Mouse (Mus musculus): ENCODE data around the gene Per2. TPM values are rescaled to one million over a fixed set of nuclear protein-coding genes. Genes with fewer than 3 reads are reported as not detected.

The Per2 gene
- polyA plus RNA-seq (2017; shearing (Covaris generic)), result 2.7 TPM

DNA sequence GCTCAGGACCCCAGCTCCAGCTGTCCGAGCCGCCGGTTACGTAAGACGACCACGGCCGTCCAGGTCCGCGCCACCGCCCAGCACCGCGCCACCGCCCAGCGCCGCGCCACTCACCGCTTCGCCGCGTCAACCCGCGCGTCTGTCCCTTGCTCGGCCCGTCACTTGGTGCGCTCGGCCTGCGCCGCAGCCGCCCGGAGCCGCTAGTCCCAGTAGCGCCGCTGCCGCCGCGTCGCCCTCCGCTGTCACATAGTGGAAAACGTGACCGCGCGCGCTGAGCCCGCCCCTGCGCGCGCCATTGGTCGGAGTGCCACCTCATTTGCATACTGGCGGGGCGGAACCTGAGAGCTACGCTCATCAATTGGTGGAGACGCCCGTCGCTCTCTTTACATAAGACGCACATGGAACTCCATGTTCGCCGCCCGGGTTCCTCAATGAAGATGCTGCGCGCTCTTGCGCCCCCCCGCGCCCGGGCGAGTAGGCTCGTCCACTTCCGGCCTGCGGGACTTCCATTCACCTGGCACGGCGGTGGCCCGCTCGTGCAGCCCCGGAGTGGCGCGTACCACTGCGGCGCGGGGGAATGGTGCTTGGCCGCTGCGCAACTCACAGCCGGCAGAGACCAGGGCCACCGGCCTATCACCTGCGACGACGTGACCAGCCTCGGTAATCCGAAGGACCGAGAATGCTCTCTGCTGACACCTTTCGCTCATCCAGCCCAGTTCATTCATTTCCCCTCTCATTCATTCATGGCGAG, at the start of gene Per2:
TSS of gene Per2 (minus strand) at position 266 of the 751 bp plus-strand sequence.

DNA sequence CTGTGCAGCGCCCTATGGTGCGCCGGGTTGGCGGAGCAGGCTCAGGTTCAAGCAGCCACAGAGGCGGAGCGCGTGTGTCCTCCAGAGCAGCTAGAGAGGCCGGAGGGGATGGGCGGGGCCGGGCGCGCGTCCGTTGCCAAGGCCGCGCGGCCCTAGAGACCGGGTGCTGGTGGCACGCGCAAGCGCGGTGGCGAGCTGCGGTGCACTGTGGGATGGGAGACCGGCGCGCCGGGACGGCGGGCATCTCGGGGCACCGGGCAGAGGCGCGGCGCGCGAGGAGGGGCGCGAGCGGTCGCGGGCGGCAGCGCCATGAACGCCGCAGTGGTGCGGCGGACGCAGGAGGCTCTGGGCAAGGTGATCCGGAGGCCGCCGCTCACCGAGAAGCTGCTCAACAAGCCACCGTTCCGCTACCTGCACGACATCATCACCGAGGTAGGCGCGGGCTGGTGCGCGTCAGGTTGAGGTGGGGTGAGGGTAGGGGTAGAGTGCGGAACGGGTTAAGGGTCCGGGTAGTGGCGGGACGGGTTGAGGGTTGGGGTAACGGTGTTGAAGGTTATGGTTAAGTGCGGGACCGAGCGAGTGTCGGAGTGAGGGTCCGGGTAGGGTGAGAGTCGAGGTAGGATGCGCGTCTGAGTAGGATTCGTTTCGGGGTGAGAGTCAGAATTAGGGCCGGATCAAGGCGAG, 35.5 kb upstream of the Per2 start, which contains the start of gene Traf3ip1:
TSS of gene Traf3ip1 (plus strand) at position 191 of the 684 bp plus-strand sequence.

DNA sequence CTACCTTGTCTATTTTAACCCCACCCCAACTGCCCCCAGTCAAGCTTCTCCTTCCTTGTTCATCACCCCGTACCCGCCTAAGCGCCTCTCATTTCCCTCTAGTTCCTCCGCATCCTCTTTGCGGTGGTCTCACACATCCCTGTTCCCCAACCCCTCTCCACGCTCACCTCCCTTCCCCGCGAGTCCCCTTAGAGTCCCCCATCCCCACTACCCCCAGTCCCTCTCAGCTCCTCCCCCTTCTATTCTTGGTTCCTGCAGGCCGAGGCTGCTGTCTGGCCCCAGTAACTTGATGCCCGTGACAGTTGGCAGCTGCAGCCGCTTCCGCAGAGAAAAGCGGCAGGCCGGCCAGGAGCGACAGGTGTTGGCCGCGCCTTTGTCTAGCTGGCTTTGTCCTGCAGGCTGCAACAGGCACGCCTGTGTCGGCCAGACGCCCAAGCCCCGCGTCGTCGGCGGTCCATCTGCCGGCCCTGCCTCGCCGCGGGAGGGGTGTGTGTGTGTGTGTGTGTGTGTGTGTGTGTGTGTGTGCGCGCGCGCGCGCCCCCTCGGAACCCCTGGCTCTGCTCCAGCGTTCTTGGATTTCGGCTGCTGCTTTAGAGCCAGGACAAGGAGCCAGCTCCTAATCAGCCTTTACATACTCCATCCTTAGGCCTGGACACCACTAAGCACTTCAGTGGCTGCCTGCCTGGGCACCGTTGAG, 45.1 kb downstream of the Per2 start, which contains the start of gene Hes6:
TSS of gene Hes6 (minus strand) at position 141 of the 697 bp plus-strand sequence.

DNA sequence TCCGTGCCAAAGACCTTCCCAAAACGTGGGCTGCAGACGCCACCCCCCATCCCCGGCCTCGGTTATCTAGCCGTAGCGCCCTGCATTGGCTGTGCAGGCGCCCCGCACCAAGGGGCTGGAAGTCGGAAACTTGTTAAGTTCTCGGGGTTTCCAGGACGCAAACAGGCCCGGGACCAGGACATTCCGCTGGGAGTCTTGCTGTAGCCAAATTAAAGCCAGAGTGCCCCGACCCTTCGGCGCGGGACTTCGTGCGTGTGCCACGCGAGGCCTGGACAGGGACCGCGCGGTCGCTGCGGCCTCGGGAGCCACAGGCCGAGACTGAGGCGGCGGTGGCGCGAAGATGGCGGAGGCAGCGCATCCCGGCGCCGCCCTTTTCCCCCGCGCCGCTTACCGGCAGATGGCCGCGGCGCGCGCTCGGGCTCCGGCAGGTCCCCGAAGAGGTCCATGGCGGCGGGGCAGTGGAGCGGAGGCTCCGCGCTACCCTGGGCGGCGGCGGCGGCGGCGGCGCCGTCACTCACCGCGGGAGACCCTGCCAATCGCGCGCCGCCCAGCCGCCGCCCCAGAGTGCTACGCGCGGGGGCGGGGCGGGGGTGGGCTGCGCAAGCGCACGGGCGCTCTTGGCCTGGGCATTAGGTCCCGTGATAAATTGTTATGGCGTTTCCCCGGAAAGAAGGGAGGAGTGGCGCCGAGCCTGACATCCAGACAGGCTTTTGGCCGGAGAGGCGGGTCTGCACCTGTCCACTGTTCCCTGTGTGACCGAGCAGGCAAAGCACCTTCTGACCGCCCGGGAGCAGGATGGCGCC, 60.7 kb downstream of the Per2 start, which contains the start of gene Ilkap:
TSS of gene Ilkap (minus strand) at position 556 of the 803 bp plus-strand sequence.

DNA sequence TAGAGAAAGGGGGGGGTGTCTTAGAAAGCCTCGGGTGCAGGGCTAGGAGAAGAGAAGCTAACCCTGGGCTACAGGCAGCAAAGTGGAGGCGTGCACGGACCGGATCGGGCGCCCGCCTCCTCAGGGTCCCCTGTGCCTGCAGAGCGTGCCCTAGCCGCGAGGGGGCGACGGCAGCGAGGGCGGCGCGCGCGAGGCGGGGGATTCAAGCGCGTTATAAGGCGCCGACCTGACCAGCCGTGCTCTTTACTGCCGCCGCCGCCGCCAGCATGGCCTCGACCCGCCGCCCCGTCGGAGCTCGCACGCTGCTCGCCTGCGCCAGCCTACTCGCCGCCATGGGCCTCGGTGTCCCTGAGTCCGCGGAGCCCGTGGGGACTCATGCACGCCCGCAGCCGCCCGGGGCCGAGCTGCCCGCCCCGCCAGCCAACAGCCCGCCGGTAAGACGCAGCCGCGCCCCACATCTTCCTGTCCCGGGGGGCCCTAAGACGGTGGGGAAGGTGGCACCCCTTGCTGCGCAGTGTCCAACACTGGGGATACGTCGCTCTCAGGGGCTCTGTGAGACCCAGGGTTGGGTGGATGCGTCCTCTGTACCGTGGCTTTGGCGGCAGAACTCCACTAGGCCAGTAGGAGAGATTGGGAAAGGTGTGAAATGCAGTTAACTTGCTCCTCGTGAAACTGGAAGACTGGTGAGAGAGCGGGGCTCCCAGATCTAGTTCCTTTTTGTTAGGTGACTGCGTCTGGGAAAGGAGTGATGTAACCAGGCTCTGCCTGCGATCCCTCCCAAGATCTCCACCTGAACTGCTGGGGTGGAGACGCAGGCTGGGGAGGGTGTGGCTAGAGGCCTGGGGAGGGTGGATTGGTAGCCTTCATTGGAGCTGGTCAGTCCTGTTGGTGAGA, 92.7 kb downstream of the Per2 start, which contains the start of gene Erfe:
TSS of gene Erfe (plus strand) at position 216 of the 894 bp plus-strand sequence.

Other genes starting within 250 kb of the Per2 start
- 103 TPM for gene Ube2f, start 209.0 kb downstream of the Per2 start, polyA plus RNA-seq (2017; shearing (Covaris generic))
- 45.3 TPM for gene Scly, start 161.0 kb downstream of the Per2 start, polyA plus RNA-seq (2017; shearing (Covaris generic))
- not detected for gene Espnl, start 137.2 kb downstream of the Per2 start, polyA plus RNA-seq (2017; shearing (Covaris generic))
- not detected for gene Klhl30, start 108.3 kb downstream of the Per2 start, polyA plus RNA-seq (2017; shearing (Covaris generic))
- not detected for gene Erfe, start 92.9 kb downstream of the Per2 start, polyA plus RNA-seq (2017; shearing (Covaris generic))
- 45.2 TPM for gene Ilkap, start 60.5 kb downstream of the Per2 start, polyA plus RNA-seq (2017; shearing (Covaris generic))
- gene Hes6, start 45.3 kb downstream of the Per2 start, polyA plus RNA-seq (2017; shearing (Covaris generic)), result 30.4 TPM
- 2.3 TPM for gene Traf3ip1, start 35.3 kb upstream of the Per2 start, polyA plus RNA-seq (2017; shearing (Covaris generic))
- gene Asb1, start 81.2 kb upstream of the Per2 start, polyA plus RNA-seq (2017; shearing (Covaris generic)), result 11.4 TPM